Comparison of ENCODE assay signal across 9 mouse cellular contexts in the genomic region with DNA sequence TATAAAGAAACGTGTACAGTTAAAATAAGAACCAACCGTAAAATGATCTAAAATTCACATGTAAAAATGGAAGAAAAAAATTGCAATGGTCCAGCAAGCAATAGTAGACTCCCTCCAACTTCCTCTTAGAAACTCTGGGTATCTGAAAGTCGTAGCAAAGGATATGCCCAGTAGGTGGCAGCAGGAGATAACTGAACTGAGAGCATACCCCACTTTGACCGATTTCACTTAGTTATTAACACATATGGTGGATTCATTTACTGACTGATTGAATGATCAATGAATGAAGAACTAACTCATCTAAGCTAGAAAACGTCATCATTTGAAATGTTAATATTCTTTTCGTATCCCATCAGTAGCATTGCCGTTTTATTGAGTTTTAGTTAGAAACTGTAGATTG.
DNase-seq lines count a peak whose midpoint lies in the region; ATAC-seq and TF ChIP-seq lines count a peak whose summit lies in the region.
"Had no signal": no experiment of that assay in that cellular context is flagged by ENCODE, and none has a peak within 500 bp of the region (broad histone marks: within the 10 kb centered on the region; RNA-seq: fewer than 3 reads in every experiment).

No protein-coding gene starts in this region.

- DNase-seq in hindbrain, embryonic 10.5 days (ENCODE audit: low spot score), result peak; percentile 55
- peak; percentile 56 for DNase-seq in c-Kit-positive CD71-positive TER-119-negative erythroid progenitor cells, embryonic 14.5 days (ENCODE audit: low read depth)
- peak; percentile 71 for DNase-seq in forelimb bud, embryonic 11.5 days (ENCODE audit: low read depth, low spot score)
- DNase-seq in hindbrain, postnatal 0 days (ENCODE audit: low spot score), result peak; percentile 87
- peak; percentile 69 for DNase-seq in left cerebral cortex, adult 11 months (ENCODE audit: low spot score)
- peak; percentile 91 for DNase-seq in midbrain, embryonic 14.5 days
- peak; percentile 24 to 79 for DNase-seq in spleen, postnatal 10 days (ENCODE audit: low spot score in 2 of 2)

- no peaks in the 10 kb centered on the region for H3K4me1 ChIP-seq in hindbrain, embryonic 10.5 days (replicated peaks)
- H3K4me1 ChIP-seq in hindbrain, embryonic 13.5 days (replicated peaks), result no peaks in the 10 kb centered on the region
- no peaks in the 10 kb centered on the region for H3K4me1 ChIP-seq in hindbrain, postnatal 0 days (ENCODE audit: insufficient read depth, low read length)
- no peaks in the 10 kb centered on the region for H3K4me1 ChIP-seq in midbrain, embryonic 14.5 days (ENCODE audit: control insufficient read depth, insufficient read depth, low read length)
- H3K4me1 ChIP-seq: neural tube, embryonic 12.5 days had no signal

- no peak overlapping the region for H3K4me3 ChIP-seq in hindbrain, embryonic 10.5 days
- no peak overlapping the region for H3K4me3 ChIP-seq in hindbrain, embryonic 13.5 days
- H3K4me3 ChIP-seq in hindbrain, postnatal 0 days (ENCODE audit: low read length), result no peak overlapping the region
- H3K4me3 ChIP-seq in midbrain, embryonic 14.5 days (replicated peaks; ENCODE audit: low read depth, low read length), result no peak overlapping the region
- H3K4me3 ChIP-seq: neural tube, embryonic 12.5 days had no signal

- no peak overlapping the region for H3K27ac ChIP-seq in hindbrain, embryonic 10.5 days
- no peak overlapping the region for H3K27ac ChIP-seq in hindbrain, embryonic 13.5 days
- no peak overlapping the region for H3K27ac ChIP-seq in hindbrain, postnatal 0 days
- H3K27ac ChIP-seq in midbrain, embryonic 14.5 days (replicated peaks; ENCODE audit: low read depth, low read length), result no peak overlapping the region
- H3K27ac ChIP-seq: neural tube, embryonic 12.5 days had no signal

- no peaks in the 10 kb centered on the region for H3K9me3 ChIP-seq in hindbrain, embryonic 10.5 days
- no peaks in the 10 kb centered on the region for H3K9me3 ChIP-seq in hindbrain, embryonic 13.5 days
- no peaks in the 10 kb centered on the region for H3K9me3 ChIP-seq in hindbrain, postnatal 0 days (ENCODE audit: low read length)
- H3K9me3 ChIP-seq in midbrain, embryonic 14.5 days (ENCODE audit: control insufficient read depth, low read length), result no peaks in the 10 kb centered on the region
- H3K9me3 ChIP-seq: neural tube, embryonic 12.5 days had no signal

- 29% methylated on average over 7 of the region's 7 CpGs for WGBS in hindbrain, embryonic 10.5 days
- WGBS in hindbrain, embryonic 13.5 days, result 24% methylated on average over 7 of the region's 7 CpGs
- WGBS in hindbrain, postnatal 0 days, result 25% methylated on average over 7 of the region's 7 CpGs
- WGBS in midbrain, embryonic 14.5 days, result 26% methylated on average over 7 of the region's 7 CpGs

- peak; percentile 92 for TF ChIP-seq CTCF in hindbrain, postnatal 0 days (IDR thresholded peaks at IDR 0.05; ENCODE audit: low read depth)

- ATAC-seq in hindbrain, embryonic 13.5 days (ENCODE audit: low FRiP score), result no peak
- ATAC-seq in hindbrain, postnatal 0 days, result peak; percentile 81
- peak; percentile 67; the same call in 1 of the 2 replicates for ATAC-seq in midbrain, embryonic 14.5 days (ENCODE audit: low FRiP score, low TSS enrichment)

- no peaks in the 10 kb centered on the region for H3K27me3 ChIP-seq in hindbrain, embryonic 10.5 days (ENCODE audit: insufficient read depth, poor library complexity, severe bottlenecking)
- no peaks in the 10 kb centered on the region for H3K27me3 ChIP-seq in hindbrain, embryonic 13.5 days
- no peaks in the 10 kb centered on the region for H3K27me3 ChIP-seq in hindbrain, postnatal 0 days (ENCODE audit: insufficient read depth, low read length)
- H3K27me3 ChIP-seq in midbrain, embryonic 14.5 days (ENCODE audit: control insufficient read depth, insufficient read depth, low read length), result no peaks in the 10 kb centered on the region
- H3K27me3 ChIP-seq: neural tube, embryonic 12.5 days had no signal

- H3K9ac ChIP-seq in hindbrain, embryonic 13.5 days, result no peak overlapping the region
- no peak overlapping the region for H3K9ac ChIP-seq in hindbrain, postnatal 0 days (replicated peaks; ENCODE audit: low read length)
- no peak overlapping the region for H3K9ac ChIP-seq in midbrain, embryonic 14.5 days (replicated peaks; ENCODE audit: low read length)
- H3K9ac ChIP-seq: neural tube, embryonic 12.5 days had no signal

- H3K36me3 ChIP-seq in hindbrain, embryonic 10.5 days, result no peaks in the 10 kb centered on the region
- no peaks in the 10 kb centered on the region for H3K36me3 ChIP-seq in hindbrain, embryonic 13.5 days
- no peaks in the 10 kb centered on the region for H3K36me3 ChIP-seq in hindbrain, postnatal 0 days (ENCODE audit: insufficient read depth, low read length)
- H3K36me3 ChIP-seq in midbrain, embryonic 14.5 days (ENCODE audit: control insufficient read depth, insufficient read depth, low read length), result no peaks in the 10 kb centered on the region
- H3K36me3 ChIP-seq: neural tube, embryonic 12.5 days had no signal

- H3K4me2 ChIP-seq in hindbrain, embryonic 13.5 days, result no peak overlapping the region
- no peak overlapping the region for H3K4me2 ChIP-seq in hindbrain, postnatal 0 days (ENCODE audit: low read depth, low read length)
- no peak overlapping the region for H3K4me2 ChIP-seq in midbrain, embryonic 14.5 days (ENCODE audit: low read length)
- H3K4me2 ChIP-seq: neural tube, embryonic 12.5 days had no signal
